Mouse (Mus musculus): ENCODE measurements around the gene March8.

- no peak for TF ChIP-seq CTCF (IDR thresholded peaks at IDR 0.05; ENCODE audit: control insufficient read depth, insufficient read depth, insufficient read length)
- no peak for TF ChIP-seq MYOG (IDR thresholded peaks at IDR 0.05; ENCODE audit: control insufficient read depth, extremely low read depth, insufficient read length)
Measured at GRCm38 (mm10) chr6:116385194-116386044, 47.6 kb downstream of the March8 start.

All from C2C12 (cell line).